Mouse (Mus musculus): ENCODE results near the gene Fdxr. TPM values are rescaled to one million over a fixed set of nuclear protein-coding genes. Genes with fewer than 3 reads are reported as not detected.

Gene Fdxr
- polyA plus RNA-seq, 1 experiment: 56.8 TPM

DNA sequence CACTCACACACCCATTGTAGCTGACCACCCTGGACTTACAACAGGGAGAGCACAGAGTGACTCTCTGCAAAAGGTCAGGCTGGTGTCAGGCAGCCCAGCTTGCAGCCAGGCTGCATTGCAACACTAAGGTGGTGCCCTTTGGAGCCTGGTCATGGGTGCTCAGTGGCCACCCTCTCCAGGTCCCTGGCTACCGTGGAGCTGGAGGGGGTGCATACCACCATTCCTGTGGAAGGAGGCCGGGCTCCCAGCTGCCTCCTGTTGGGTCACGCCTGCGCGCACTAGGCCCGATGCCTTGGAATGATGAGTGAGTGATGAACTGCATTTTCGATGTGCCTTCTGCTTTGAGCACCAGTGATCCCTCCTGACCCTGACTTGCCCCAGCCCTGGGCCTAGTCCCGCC is 32.0 kb downstream of the Fdxr start:
- WGBS: 87% methylated on average over 8 of the region's 8 CpGs
- Histone ChIP-seq H3K27ac (ENCODE audit: insufficient read depth, low read length) (0 out of 2 replicates have a peak overlapping the region, but pooled peaks have one; percentile 9), H3K27me3 (ENCODE audit: control insufficient read depth, insufficient read depth, low read length) (no peaks in the 10 kb centered on the region), H3K4me1 (ENCODE audit: control insufficient read depth, insufficient read depth, low read length) (peaks cover 62% of the 10 kb centered on the region), H3K4me3 (replicated peaks; ENCODE audit: insufficient read depth, low read depth, low read length) (no peak overlapping the region)
- TF ChIP-seq CTCF (IDR thresholded peaks at IDR 0.05; ENCODE audit: borderline replicate concordance, insufficient read depth, low read depth, low read length): no peak
- TF ChIP-seq POLR2A (IDR thresholded peaks at IDR 0.05; ENCODE audit: borderline replicate concordance, insufficient read depth, low read length): no peak
- DNase-seq: no peak

DNA sequence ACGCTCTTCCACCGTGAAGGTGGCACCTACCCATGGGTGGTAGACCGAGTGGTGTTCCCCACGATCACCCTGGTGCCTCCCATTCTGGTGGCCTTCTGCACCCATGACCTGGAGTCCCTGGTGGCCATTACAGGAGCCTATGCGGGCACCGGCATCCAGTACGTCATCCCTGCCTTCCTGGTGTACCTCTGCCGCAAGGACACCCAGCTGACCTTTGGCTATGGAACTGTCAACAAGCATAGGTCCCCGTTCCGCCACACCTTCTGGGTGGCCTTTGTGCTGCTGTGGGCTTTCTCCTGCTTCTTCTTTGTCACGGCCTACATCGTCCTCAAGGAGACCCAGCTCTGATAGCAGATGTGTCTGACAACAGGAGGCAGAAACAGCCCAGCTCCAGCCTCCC is 33.1 kb downstream of the Fdxr start:
- H3K4me3 ChIP-seq (replicated peaks; ENCODE audit: insufficient read depth, low read depth, low read length): no peak overlapping the region
- H3K27ac ChIP-seq (ENCODE audit: insufficient read depth, low read length): no peak overlapping the region
- peaks cover 58% of the 10 kb centered on the region for H3K4me1 ChIP-seq (ENCODE audit: control insufficient read depth, insufficient read depth, low read length)
- TF ChIP-seq CTCF (IDR thresholded peaks at IDR 0.05; ENCODE audit: borderline replicate concordance, insufficient read depth, low read depth, low read length) (no peak), POLR2A (IDR thresholded peaks at IDR 0.05; ENCODE audit: borderline replicate concordance, insufficient read depth, low read length) (no peak)
- no peaks in the 10 kb centered on the region for H3K27me3 ChIP-seq (ENCODE audit: control insufficient read depth, insufficient read depth, low read length)
- WGBS: 92% methylated on average over 12 of the region's 12 CpGs
- no peak for DNase-seq

GRCm38 (mm10) chr11:115242746-115243145 is 34.1 kb downstream of the Fdxr start:
- no peak for TF ChIP-seq POLR2A (IDR thresholded peaks at IDR 0.05; ENCODE audit: borderline replicate concordance, insufficient read depth, low read length)
- TF ChIP-seq CTCF (IDR thresholded peaks at IDR 0.05; ENCODE audit: borderline replicate concordance, insufficient read depth, low read depth, low read length): no peak
- Histone ChIP-seq H3K4me3 (replicated peaks; ENCODE audit: insufficient read depth, low read depth, low read length) (no peak overlapping the region), H3K27ac (ENCODE audit: insufficient read depth, low read length) (no peak overlapping the region), H3K4me1 (ENCODE audit: control insufficient read depth, insufficient read depth, low read length) (peaks cover 51% of the 10 kb centered on the region), H3K27me3 (ENCODE audit: control insufficient read depth, insufficient read depth, low read length) (no peaks in the 10 kb centered on the region)
- no peak for DNase-seq
- 85% methylated on average over 3 of the region's 3 CpGs for WGBS

- peak; percentile 64 to 70 for DNase-seq
- 14% methylated on average over 11 of the region's 11 CpGs for WGBS
- Histone ChIP-seq H3K27me3 (ENCODE audit: control insufficient read depth, insufficient read depth, low read length) (no peaks in the 10 kb centered on the region), H3K4me3 (replicated peaks; ENCODE audit: insufficient read depth, low read depth, low read length) (no peak overlapping the region), H3K27ac (ENCODE audit: insufficient read depth, low read length) (no peak overlapping the region), H3K4me1 (ENCODE audit: control insufficient read depth, insufficient read depth, low read length) (peaks cover 44% of the 10 kb centered on the region)
- TF ChIP-seq CTCF (IDR thresholded peaks at IDR 0.05; ENCODE audit: borderline replicate concordance, insufficient read depth, low read depth, low read length): no peak
- no peak for TF ChIP-seq POLR2A (IDR thresholded peaks at IDR 0.05; ENCODE audit: borderline replicate concordance, insufficient read depth, low read length)
Observed at GRCm38 (mm10) chr11:115241402-115241801, 35.4 kb downstream of the Fdxr start.

DNA sequence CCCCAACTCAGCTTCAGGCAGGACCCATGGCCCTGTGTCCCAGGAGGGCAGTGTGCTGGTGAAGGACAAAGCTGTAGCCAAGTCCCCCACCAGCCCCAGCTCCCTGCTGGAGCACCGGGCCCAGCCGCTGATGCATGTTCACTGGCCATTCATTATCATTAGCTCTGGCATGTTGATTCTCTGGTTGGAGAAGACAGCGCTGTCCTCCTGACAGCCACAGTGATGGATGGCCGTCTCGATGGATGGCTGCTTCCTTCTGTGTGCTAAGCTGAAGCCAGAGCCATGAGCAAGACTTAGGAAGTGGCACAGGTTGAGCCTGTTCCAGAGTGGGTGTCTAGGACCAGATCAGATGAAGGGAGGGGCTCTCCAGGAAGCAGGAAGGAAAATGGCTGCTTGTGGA is 40.3 kb downstream of the Fdxr start:
- Histone ChIP-seq H3K27ac (ENCODE audit: insufficient read depth, low read length) (no peak overlapping the region), H3K4me3 (replicated peaks; ENCODE audit: insufficient read depth, low read depth, low read length) (no peak overlapping the region), H3K4me1 (ENCODE audit: control insufficient read depth, insufficient read depth, low read length) (peaks cover 56% of the 10 kb centered on the region), H3K27me3 (ENCODE audit: control insufficient read depth, insufficient read depth, low read length) (no peaks in the 10 kb centered on the region)
- 63% methylated on average over 5 of the region's 5 CpGs for WGBS
- TF ChIP-seq POLR2A (IDR thresholded peaks at IDR 0.05; ENCODE audit: borderline replicate concordance, insufficient read depth, low read length) (no peak), CTCF (IDR thresholded peaks at IDR 0.05; ENCODE audit: borderline replicate concordance, insufficient read depth, low read depth, low read length) (no peak)
- no peak for DNase-seq

DNA sequence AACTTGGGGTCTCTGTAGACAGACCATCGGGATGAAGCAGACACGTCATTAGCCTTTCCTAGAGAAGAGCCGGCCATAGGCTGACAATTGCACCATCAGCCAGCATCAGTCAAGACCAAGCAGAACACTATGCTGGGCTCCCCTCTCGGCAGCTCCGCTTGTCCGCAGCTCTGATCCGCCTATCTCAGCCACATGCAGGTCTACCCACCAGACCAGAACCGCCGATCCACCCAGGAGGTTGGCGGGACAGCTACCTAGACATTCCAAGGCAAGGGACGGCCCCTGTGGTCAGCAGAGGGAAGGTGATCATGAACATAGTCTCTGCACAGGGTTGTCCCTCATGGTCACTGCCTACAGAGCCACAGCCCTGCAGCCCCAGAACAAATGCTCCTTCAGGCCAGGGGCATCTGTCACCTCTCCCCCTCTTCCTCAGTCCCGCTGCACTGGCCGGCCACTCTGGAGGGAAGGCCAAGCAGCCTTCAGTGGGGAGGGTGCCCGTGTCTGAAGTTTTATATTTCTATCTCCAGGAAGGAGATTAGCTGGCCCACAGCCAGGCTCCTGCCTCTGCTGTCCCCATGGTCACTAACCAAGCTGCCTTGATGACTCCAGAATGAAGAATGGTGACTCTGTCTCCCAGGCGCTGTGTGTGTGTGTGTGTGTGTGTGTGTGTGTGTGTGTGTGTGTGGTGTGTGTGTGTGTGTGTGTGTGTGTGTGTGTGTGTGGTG is 42.4 kb downstream of the Fdxr start:
- peak overlapping the region; percentile 16; the same call in 1 of the 2 replicates for H3K27ac ChIP-seq (ENCODE audit: insufficient read depth, low read length)
- no peaks in the 10 kb centered on the region for H3K27me3 ChIP-seq (ENCODE audit: control insufficient read depth, insufficient read depth, low read length)
- no peak for TF ChIP-seq POLR2A (IDR thresholded peaks at IDR 0.05; ENCODE audit: borderline replicate concordance, insufficient read depth, low read length)
- TF ChIP-seq CTCF (IDR thresholded peaks at IDR 0.05; ENCODE audit: borderline replicate concordance, insufficient read depth, low read depth, low read length): no peak
- H3K4me1 ChIP-seq (ENCODE audit: control insufficient read depth, insufficient read depth, low read length): peaks cover 55% of the 10 kb centered on the region
- DNase-seq: no peak
- no peak overlapping the region for H3K4me3 ChIP-seq (replicated peaks; ENCODE audit: insufficient read depth, low read depth, low read length)
- 37% methylated on average over 15 of the region's 15 CpGs for WGBS

DNA sequence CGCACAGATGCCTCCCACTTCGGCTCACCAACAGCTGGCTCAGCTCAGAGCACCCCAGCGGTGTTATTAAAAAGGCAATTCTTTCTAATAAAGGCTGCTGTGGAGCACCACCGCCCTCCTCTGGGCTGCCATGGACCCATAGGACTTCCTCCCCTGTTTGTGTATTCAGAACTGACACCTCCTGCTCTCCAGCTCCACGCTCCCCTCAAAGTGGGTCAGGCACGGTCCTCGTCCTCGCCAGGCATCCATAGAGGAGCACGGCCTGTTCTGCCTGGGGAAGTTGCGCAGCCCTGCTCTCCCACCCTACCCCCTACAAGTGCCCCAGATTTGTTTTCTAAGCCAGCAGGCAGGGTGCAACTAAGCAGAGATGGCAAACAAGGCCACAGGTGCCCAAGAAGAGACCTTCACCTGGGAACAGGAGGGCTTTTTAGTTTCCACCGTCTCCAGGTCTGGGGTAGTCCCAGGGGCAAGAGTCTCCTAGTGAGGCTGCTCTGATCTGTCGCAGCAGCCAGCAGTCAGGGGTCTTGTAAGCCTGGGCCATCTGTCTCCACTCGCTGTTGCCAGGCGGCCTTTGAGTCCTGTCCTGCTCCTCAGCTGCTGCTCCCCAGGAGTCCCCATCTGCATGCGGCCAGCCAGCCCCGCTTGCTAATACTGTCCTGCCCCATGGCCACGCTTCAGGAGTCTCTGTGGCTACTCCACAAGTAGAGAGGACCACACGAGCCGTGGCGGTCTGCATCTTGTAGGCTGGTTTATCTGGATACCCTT is 43.1 kb downstream of the Fdxr start:
- Histone ChIP-seq H3K4me3 (replicated peaks; ENCODE audit: insufficient read depth, low read depth, low read length) (no peak overlapping the region), H3K4me1 (ENCODE audit: control insufficient read depth, insufficient read depth, low read length) (peaks cover 57% of the 10 kb centered on the region), H3K27me3 (ENCODE audit: control insufficient read depth, insufficient read depth, low read length) (no peaks in the 10 kb centered on the region), H3K27ac (ENCODE audit: insufficient read depth, low read length) (peak overlapping the region; percentile 14; the same call in 1 of the 2 replicates)
- TF ChIP-seq CTCF (IDR thresholded peaks at IDR 0.05; ENCODE audit: borderline replicate concordance, insufficient read depth, low read depth, low read length) (peak; percentile 36; the same call in 1 of the 2 replicates), POLR2A (IDR thresholded peaks at IDR 0.05; ENCODE audit: borderline replicate concordance, insufficient read depth, low read length) (no peak)
- 42% methylated on average over 20 of the region's 20 CpGs for WGBS
- peak in 1 of 2 experiments; percentile 63 for DNase-seq
